Mouse (Mus musculus) heart, postnatal 0 days (tissue): Measurements from ENCODE around the gene C1qtnf9.

Experiments
- CTCF ChIP-seq: IDR thresholded peaks from 2 replicates; pipeline ENCODE4 v1.5.1; 2016; ENCODE audit warnings: antibody characterized with exemption, control low read depth, low read depth
- EP300 ChIP-seq: IDR thresholded peaks from 2 replicates; pipeline ENCODE4 v1.6.1; 2016; ENCODE audit warnings: antibody characterized with exemption, low read depth

- TF ChIP-seq CTCF (peak; percentile 86), EP300 (no peak)
These were observed 3.1 kb downstream of the C1qtnf9 start for GRCm38 (mm10) chr14:60771057-60771456.
